Mouse (Mus musculus): ENCODE results near the gene Mapk11. TPM values are rescaled to one million over a fixed set of nuclear protein-coding genes. Genes with fewer than 3 reads are reported as not detected.

Mapk11 gene
- polyA plus RNA-seq, 1 experiment: 7.9 TPM

DNA sequence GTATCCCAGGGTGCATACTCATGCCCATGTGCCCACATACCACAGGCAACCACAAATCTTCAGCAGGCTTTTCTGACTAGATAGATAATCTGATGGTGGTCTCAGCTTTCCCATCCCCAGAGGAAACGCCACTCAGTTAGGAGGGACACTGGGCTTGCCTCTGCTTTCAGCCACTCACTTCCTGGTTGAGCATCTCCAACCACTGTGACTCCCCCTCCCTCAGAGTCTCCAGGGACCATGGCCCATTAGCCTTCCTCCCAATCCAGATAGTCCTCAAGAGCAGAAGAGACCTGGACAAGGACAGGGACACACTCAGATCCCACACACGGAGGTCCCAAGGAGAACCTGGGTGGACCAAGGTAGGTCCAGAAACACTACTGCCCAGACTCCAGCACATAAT lies 6.3 kb downstream of the Mapk11 start:
- Histone ChIP-seq H3K4me1 (ENCODE audit: control insufficient read depth, insufficient read depth, low read length) (peaks cover 10% of the 10 kb centered on the region; the same call in 1 of the 2 replicates), H3K36me3 (ENCODE audit: control insufficient read depth, insufficient read depth, low read length) (no peaks in the 10 kb centered on the region), H3K4me3 (ENCODE audit: insufficient read depth, low read depth, low read length) (no peak overlapping the region), H3K27ac (ENCODE audit: insufficient read depth, low read depth, low read length) (no peak overlapping the region), H3K27me3 (replicated peaks; ENCODE audit: control insufficient read depth, insufficient read depth, low read length) (no peaks in the 10 kb centered on the region)
- no peak for TF ChIP-seq CTCF (conservative IDR thresholded peaks at IDR 0.05; ENCODE audit: insufficient read depth, insufficient read length, low read depth, low read length)
- TF ChIP-seq POLR2A (IDR thresholded peaks at IDR 0.05; ENCODE audit: low read depth, low read length): no peak
- 81% methylated on average over 2 of the region's 2 CpGs for WGBS
- DNase-seq: no peak

DNA sequence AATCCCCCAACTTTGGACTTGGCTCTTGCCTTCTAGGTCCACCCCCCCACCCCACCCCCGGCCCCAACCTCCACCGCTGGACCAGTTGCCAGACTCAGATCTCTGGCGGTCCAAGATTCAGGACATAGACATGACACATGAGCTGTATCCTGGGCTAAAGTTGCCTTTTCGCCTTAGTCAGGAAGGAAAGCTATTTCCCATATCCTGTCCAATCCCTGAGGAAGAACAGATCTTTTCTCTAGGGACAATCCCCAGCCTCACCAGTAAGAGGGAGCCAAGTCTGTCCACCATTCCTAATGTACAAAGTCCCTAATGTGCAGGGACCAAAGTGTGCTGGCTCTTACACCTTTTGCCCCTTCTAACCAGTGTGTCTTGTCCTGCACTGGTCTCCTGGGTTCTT lies 7.5 kb downstream of the Mapk11 start:
- no peak for TF ChIP-seq CTCF (conservative IDR thresholded peaks at IDR 0.05; ENCODE audit: insufficient read depth, insufficient read length, low read depth, low read length)
- no peak for TF ChIP-seq POLR2A (IDR thresholded peaks at IDR 0.05; ENCODE audit: low read depth, low read length)
- 36% methylated on average over 4 of the region's 4 CpGs for WGBS
- peak overlapping the region; percentile 59; the same call in 1 of the 2 replicates for H3K27ac ChIP-seq (ENCODE audit: insufficient read depth, low read depth, low read length)
- 0 out of 2 replicates have a peak, but pooled peaks cover 5% of the 10 kb centered on the region for H3K4me1 ChIP-seq (ENCODE audit: control insufficient read depth, insufficient read depth, low read length)
- H3K27me3 ChIP-seq (replicated peaks; ENCODE audit: control insufficient read depth, insufficient read depth, low read length): no peaks in the 10 kb centered on the region
- DNase-seq: peak; percentile 69
- H3K4me3 ChIP-seq (ENCODE audit: insufficient read depth, low read depth, low read length): no peak overlapping the region
- no peaks in the 10 kb centered on the region for H3K36me3 ChIP-seq (ENCODE audit: control insufficient read depth, insufficient read depth, low read length)

DNA sequence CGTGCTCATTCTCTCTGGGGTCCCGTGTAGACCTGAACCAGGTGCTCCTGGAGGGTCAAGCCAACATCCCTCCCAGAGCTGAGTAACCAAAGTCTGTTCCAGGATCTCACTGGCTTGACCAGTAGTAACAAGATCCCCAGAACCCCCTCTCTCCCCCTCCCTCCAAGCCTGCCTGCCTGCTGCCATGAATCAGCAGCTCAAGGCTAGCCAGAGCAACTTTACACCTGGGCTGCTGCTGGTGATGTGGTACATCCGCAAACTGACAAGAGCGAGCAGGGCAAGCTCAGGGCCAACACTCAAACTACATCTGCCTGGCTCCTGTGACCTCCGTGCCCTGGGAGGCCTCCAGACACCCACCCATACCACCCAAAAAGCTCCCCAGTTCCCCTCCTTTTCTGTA lies 8.0 kb downstream of the Mapk11 start:
- peak; percentile 34 for DNase-seq
- no peak overlapping the region for H3K27ac ChIP-seq (ENCODE audit: insufficient read depth, low read depth, low read length)
- no peaks in the 10 kb centered on the region for H3K27me3 ChIP-seq (replicated peaks; ENCODE audit: control insufficient read depth, insufficient read depth, low read length)
- TF ChIP-seq CTCF (conservative IDR thresholded peaks at IDR 0.05; ENCODE audit: insufficient read depth, insufficient read length, low read depth, low read length) (no peak), POLR2A (IDR thresholded peaks at IDR 0.05; ENCODE audit: low read depth, low read length) (no peak)
- H3K36me3 ChIP-seq (ENCODE audit: control insufficient read depth, insufficient read depth, low read length): no peaks in the 10 kb centered on the region
- WGBS: 23% methylated on average over 5 of the region's 5 CpGs
- H3K4me3 ChIP-seq (ENCODE audit: insufficient read depth, low read depth, low read length): no peak overlapping the region
- H3K4me1 ChIP-seq (ENCODE audit: control insufficient read depth, insufficient read depth, low read length): 0 out of 2 replicates have a peak, but pooled peaks cover 3% of the 10 kb centered on the region

DNA sequence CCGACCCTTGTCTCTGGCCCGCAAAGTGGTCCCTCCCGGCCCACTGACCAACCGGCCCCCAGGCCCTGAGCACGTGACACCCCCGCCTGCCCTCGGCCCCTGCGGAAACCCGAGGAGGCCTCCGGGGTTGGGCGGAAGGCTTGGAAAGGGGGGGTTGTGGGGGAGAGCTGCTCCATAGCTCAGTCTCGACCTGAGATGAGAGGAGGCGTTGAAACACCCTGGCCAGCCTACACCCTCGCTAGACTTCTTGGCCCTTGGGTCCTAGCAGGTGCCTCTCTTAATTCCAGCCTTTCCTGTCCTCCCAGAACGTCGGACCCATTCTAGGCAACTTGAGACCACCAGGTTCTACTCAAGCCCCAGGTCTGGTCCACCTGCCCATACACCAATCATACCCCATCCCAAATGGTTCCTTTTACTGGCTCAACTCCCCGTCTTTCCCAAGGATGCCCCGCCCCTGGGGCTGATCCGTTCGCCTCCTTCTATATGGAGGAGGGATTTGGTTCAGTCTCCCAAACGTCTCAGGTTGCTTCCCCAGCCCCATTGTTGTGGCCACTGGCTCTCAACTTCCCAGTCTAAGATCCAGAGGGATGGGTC lies 8.7 kb downstream of the Mapk11 start, which contains the start of gene Mapk12:
Gene Mapk12 (minus strand): TSS at position 45 of the 594 bp plus-strand sequence.
- peak within 1 kb of the TSS; percentile 65 for H3K4me3 ChIP-seq (ENCODE audit: insufficient read depth, low read depth, low read length)
- H3K27me3 ChIP-seq (replicated peaks; ENCODE audit: control insufficient read depth, insufficient read depth, low read length): no peaks in the 10 kb centered on the region
- WGBS: 3% methylated on average over 21 of the region's 21 CpGs
- DNase-seq: peak; percentile 75
- H3K36me3 ChIP-seq (ENCODE audit: control insufficient read depth, insufficient read depth, low read length): no peaks in the 10 kb centered on the region
- TF ChIP-seq CTCF (conservative IDR thresholded peaks at IDR 0.05; ENCODE audit: insufficient read depth, insufficient read length, low read depth, low read length) (no peak), POLR2A (IDR thresholded peaks at IDR 0.05; ENCODE audit: low read depth, low read length) (no peak)
- H3K4me1 ChIP-seq (ENCODE audit: control insufficient read depth, insufficient read depth, low read length): no peaks in the 10 kb centered on the region
- peak within 1 kb of the TSS; percentile 36 for H3K27ac ChIP-seq (ENCODE audit: insufficient read depth, low read depth, low read length)

DNA sequence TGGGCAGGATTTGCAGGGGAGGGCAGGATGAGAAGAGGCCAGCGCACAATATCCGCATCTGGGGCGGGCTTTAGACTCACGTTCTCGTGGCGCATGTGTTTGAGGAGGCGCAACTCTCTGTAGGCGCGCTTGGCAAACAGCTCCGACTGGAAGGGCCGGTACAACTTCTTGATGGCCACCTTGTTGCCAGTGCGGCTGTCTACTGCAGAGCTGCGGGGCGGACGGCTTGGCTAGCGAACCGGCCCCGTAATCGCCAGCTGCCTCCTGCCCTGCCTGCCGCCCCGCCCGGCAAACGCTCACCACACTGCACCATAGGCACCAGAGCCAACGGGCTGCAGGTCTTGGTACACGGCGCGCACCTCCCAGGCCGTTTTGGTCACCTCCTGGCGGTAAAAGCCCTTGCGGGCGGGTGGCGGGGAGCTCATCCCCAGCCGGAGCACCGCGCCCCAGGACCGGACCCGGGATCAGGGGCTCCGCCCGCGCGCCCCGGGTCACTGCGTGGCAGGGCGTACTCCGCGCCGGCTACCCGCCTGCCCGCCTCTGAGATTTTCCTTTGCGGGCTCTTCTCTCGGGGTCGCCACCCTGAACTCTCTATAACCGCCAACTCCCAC lies 9.3 kb downstream of the Mapk11 start:
- peak overlapping the region; percentile 65 for H3K4me3 ChIP-seq (ENCODE audit: insufficient read depth, low read depth, low read length)
- WGBS: 1% methylated on average over 53 of the region's 53 CpGs
- no peaks in the 10 kb centered on the region for H3K4me1 ChIP-seq (ENCODE audit: control insufficient read depth, insufficient read depth, low read length)
- H3K27ac ChIP-seq (ENCODE audit: insufficient read depth, low read depth, low read length): peak overlapping the region; percentile 36
- peak; percentile 53 for DNase-seq
- no peaks in the 10 kb centered on the region for H3K27me3 ChIP-seq (replicated peaks; ENCODE audit: control insufficient read depth, insufficient read depth, low read length)
- TF ChIP-seq POLR2A (IDR thresholded peaks at IDR 0.05; ENCODE audit: low read depth, low read length) (no peak), CTCF (conservative IDR thresholded peaks at IDR 0.05; ENCODE audit: insufficient read depth, insufficient read length, low read depth, low read length) (no peak)
- H3K36me3 ChIP-seq (ENCODE audit: control insufficient read depth, insufficient read depth, low read length): no peaks in the 10 kb centered on the region

DNA sequence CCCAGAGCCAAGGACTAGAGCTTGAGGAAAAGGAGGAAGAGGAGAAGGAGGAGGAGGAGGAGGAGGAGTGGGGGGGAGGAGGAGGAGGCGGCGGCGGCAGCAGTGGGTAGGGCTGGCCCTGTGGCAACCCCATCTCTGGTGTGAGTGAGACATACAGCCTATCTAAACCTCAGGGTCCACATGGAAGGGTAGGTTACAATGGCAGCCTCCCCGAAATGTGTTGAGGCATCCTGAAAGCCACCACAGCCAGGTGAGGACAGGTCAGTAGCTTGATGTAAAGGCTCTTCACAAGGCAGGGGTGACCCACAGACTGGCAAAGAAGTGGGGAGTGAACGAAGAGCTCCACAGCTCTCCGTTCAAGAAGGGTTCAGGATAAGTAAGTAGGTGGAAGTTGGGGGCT lies 10.9 kb downstream of the Mapk11 start:
- TF ChIP-seq CTCF (conservative IDR thresholded peaks at IDR 0.05; ENCODE audit: insufficient read depth, insufficient read length, low read depth, low read length) (no peak), POLR2A (IDR thresholded peaks at IDR 0.05; ENCODE audit: low read depth, low read length) (no peak)
- Histone ChIP-seq H3K4me1 (ENCODE audit: control insufficient read depth, insufficient read depth, low read length) (no peaks in the 10 kb centered on the region), H3K27me3 (replicated peaks; ENCODE audit: control insufficient read depth, insufficient read depth, low read length) (no peaks in the 10 kb centered on the region), H3K36me3 (ENCODE audit: control insufficient read depth, insufficient read depth, low read length) (no peaks in the 10 kb centered on the region), H3K4me3 (ENCODE audit: insufficient read depth, low read depth, low read length) (no peak overlapping the region), H3K27ac (ENCODE audit: insufficient read depth, low read depth, low read length) (no peak overlapping the region)
- 91% methylated on average over 6 of the region's 6 CpGs for WGBS
- DNase-seq: no peak

DNA sequence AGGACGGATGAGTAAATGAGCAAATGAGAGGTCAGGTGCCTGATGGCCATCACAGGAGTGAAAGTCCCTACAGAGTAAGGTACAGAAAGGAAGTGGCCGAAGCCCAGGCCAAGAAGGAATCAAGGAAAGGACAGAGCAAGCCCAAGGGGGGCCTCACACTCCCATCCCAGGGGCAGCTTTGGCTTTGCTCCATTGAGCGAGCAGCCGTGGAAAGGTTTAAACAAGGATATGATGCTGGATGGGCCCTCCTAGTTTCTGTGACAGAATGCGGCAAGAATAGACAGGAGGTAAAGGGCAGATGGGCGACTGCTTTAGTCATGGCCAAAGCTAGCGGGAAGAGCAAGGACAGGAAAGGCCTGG lies 11.4 kb downstream of the Mapk11 start:
- no peak for DNase-seq
- Histone ChIP-seq H3K4me1 (ENCODE audit: control insufficient read depth, insufficient read depth, low read length) (no peaks in the 10 kb centered on the region), H3K27me3 (replicated peaks; ENCODE audit: control insufficient read depth, insufficient read depth, low read length) (no peaks in the 10 kb centered on the region), H3K4me3 (ENCODE audit: insufficient read depth, low read depth, low read length) (no peak overlapping the region), H3K36me3 (ENCODE audit: control insufficient read depth, insufficient read depth, low read length) (no peaks in the 10 kb centered on the region), H3K27ac (ENCODE audit: insufficient read depth, low read depth, low read length) (no peak overlapping the region)
- TF ChIP-seq POLR2A (IDR thresholded peaks at IDR 0.05; ENCODE audit: low read depth, low read length) (no peak), CTCF (conservative IDR thresholded peaks at IDR 0.05; ENCODE audit: insufficient read depth, insufficient read length, low read depth, low read length) (no peak)
- 69% methylated on average over 7 of the region's 7 CpGs for WGBS

Measured in kidney, adult 2 months (tissue).